Mouse (Mus musculus) liver, adult 2 months (tissue): Measurements from ENCODE around the gene Ppan. TPM values are rescaled to one million over a fixed set of nuclear protein-coding genes. Genes with fewer than 3 reads are reported as not detected.

Experiments used
- DNase-seq: peaks from one replicate; pipeline ENCODE4 v3.0.0-alpha.2; 2011; ENCODE audit warnings: low read depth, low spot score; ENCODE audit errors: extremely low read depth
- H3K27ac ChIP-seq: fragments of 200-500 bp; replicated peaks from 2 replicates; pipeline ENCODE4 v1.5.1; 2012; ENCODE audit warnings: low read depth, mild to moderate bottlenecking, control low read depth, inconsistent platforms, low read length; ENCODE audit not compliant: insufficient read depth
- H3K27me3 ChIP-seq: fragments of 200-500 bp; 2 replicates; pipeline ENCODE4 v1.6.1; 2012; ENCODE audit warnings: mild to moderate bottlenecking, moderate library complexity, low read length, inconsistent platforms; ENCODE audit not compliant: control insufficient read depth, insufficient read depth
- H3K36me3 ChIP-seq: fragments of 200-500 bp; 2 replicates; pipeline ENCODE4 v1.6.1; 2012; ENCODE audit warnings: low read length, inconsistent platforms; ENCODE audit not compliant: control insufficient read depth, insufficient read depth
- H3K4me1 ChIP-seq: fragments of 200-500 bp; 2 replicates; pipeline ENCODE4 v1.6.1; 2011; ENCODE audit warnings: low read length; ENCODE audit not compliant: control insufficient read depth, insufficient read depth
- H3K4me3 ChIP-seq: fragments of 200-500 bp; 2 replicates; pipeline ENCODE4 v1.5.1; 2011; ENCODE audit warnings: low read depth, mild to moderate bottlenecking, control low read depth, low read length, moderate library complexity; ENCODE audit not compliant: insufficient read depth
- H3K79me2 ChIP-seq: fragments of 200-500 bp; 2 replicates; pipeline ENCODE4 v1.6.1; 2012; ENCODE audit warnings: inconsistent platforms, mild to moderate bottlenecking, low read length, moderate library complexity; ENCODE audit not compliant: control insufficient read depth, insufficient read depth
- H3K9ac ChIP-seq: fragments of 200-500 bp; 2 replicates; pipeline ENCODE4 v1.6.1; 2012; ENCODE audit warnings: low read depth, mild to moderate bottlenecking, control low read depth, inconsistent platforms, low read length
- CTCF ChIP-seq: fragments of 200-500 bp; IDR thresholded peaks from 2 replicates; pipeline ENCODE4 v1.5.1; 2011; ENCODE audit warnings: low read depth, low read length, control low read depth
- POLR2A ChIP-seq: fragments of 200-500 bp; IDR thresholded peaks from 2 replicates; pipeline ENCODE4 v1.6.1; 2011; ENCODE audit warnings: low read length, control low read depth; ENCODE audit not compliant: insufficient read depth; ENCODE audit errors: extremely low read depth
- WGBS: fragments of 180-500 bp; shearing (Covaris S2); methylation state at CpG from one replicate; pipeline ENCODE4 v1.1.7; 2018; 5-methylcytosine and 5-hydroxymethylcytosine counted together
- polyA plus RNA-seq: library from polyadenylated mRNA; depleted of rRNA; stranded (reverse); fragments of >200 nt; gene quantifications from 2 replicates; pipeline ENCODE4 v1.2.3, GENCODE M21; 2012
- total RNA-seq: library from RNA; depleted of rRNA; stranded (reverse); fragments of >200 nt; gene quantifications from 2 replicates; pipeline ENCODE4 v1.2.3, GENCODE M21; 2014

Gene Ppan
- total and polyA plus RNA-seq, 2 experiments = 6.5 to 69.6 TPM

DNA sequence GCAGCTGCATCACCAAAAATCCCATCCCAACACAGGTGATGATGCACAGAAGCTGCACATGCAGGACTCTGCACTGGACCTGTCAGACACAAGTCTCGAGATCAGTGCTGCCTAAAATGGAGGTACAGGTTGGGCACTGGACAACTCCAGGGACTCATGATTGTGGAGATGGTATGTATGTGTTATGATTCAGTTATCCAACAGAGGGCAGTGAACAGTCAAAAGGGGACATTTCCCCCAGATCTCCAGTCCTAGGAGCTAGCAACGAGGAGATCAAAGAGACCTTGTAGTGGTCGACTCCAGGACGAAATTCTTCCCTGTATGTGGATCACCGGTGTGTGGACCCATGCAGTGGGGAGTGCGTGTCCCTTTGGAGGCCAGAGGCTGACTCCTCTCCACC lies 28.0 kb upstream of the Ppan start:
- TF ChIP-seq CTCF = no peak
- no peak for TF ChIP-seq POLR2A
- DNase-seq = no peak
- Histone ChIP-seq H3K4me1 (peaks cover 14% of the 10 kb centered on the region), H3K4me3 (no peak overlapping the region), H3K27me3 (no peaks in the 10 kb centered on the region), H3K27ac (no peak overlapping the region), H3K9ac (no peak overlapping the region), H3K36me3 (no peaks in the 10 kb centered on the region), H3K79me2 (no peaks in the 10 kb centered on the region)
- 43% methylated on average over 6 of the region's 6 CpGs for whole genome bisulfite sequencing

DNA sequence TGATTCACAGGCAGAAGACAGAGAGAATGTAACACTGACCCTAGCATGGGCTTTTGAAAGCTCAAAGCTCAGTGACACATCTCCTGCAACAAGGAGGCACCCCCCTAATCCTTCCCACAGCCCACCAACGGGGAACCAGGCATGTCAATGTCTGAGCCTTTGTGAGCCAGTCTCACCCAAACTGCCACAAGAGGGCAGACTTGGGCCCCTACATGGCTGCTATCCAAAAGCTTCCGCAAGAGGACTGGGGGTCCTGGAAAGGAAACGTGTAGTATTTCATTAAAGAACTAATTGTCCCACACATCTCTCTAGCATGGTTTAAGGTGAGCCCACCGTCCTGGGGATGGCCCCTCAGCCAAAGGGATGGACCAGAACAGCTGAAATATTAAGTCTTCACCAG lies 26.2 kb upstream of the Ppan start:
- Histone ChIP-seq H3K27me3 (no peaks in the 10 kb centered on the region), H3K4me1 (peaks cover 28% of the 10 kb centered on the region), H3K9ac (peak overlapping the region; percentile 46), H3K79me2 (no peaks in the 10 kb centered on the region), H3K4me3 (no peak overlapping the region), H3K36me3 (no peaks in the 10 kb centered on the region), H3K27ac (peak overlapping the region; percentile 90)
- WGBS = 3% methylated on average over 4 of the region's 4 CpGs
- DNase-seq = no peak
- TF ChIP-seq POLR2A (no peak), CTCF (peak; percentile 75)

DNA sequence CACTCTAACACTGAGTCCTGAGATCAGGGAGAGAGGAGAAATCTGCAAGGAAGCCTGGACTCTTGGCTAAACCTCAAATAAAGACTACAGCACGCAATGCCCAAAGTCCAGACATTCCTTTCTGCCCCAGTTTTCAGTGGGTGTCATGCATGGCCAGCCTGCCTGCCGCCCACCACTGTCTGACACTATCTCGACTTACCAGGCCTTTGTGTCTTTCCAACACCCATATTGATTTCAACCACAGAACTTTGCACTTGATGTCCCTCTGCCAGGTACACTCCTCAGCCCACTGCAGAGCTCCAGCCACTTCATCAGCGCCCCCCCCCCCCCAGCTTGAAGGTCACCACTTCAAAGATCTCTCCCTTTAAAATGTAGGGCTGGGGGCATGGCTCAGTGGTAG lies 25.8 kb upstream of the Ppan start:
- 19% methylated on average over 4 of the region's 4 CpGs for WGBS
- H3K27me3 ChIP-seq = no peaks in the 10 kb centered on the region
- H3K4me3 ChIP-seq = no peak overlapping the region
- H3K27ac ChIP-seq = peak overlapping the region; percentile 90
- peak; percentile 96 for DNase-seq
- peak overlapping the region; percentile 46; the same call in 1 of the 2 replicates for H3K9ac ChIP-seq
- no peaks in the 10 kb centered on the region for H3K79me2 ChIP-seq
- TF ChIP-seq CTCF (no peak), POLR2A (no peak)
- peaks cover 28% of the 10 kb centered on the region for H3K4me1 ChIP-seq
- H3K36me3 ChIP-seq = no peaks in the 10 kb centered on the region

DNA sequence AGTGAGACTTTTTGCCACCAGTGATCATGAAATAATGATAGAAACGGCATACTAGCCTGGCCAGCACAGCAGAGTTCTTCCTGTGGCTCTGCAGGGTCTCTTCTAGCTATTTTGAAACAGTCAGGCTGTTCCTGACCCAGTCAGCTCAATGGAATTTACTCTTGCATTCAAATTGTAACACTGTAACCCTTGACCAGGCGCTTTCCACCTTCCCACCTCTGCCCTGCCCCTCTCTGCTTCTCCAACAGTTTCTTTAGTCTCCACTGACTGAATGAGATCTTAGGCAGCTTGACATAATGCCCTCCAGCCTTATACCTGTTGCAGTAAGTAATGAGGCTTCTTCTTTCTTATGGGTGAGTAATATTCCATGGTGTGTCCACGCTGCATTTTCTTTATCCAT lies 21.1 kb upstream of the Ppan start:
- peaks cover 6% of the 10 kb centered on the region for H3K36me3 ChIP-seq
- TF ChIP-seq POLR2A (no peak), CTCF (no peak)
- H3K9ac ChIP-seq = no peak overlapping the region
- H3K27ac ChIP-seq = peak overlapping the region; percentile 98
- peaks cover 40% of the 10 kb centered on the region for H3K4me1 ChIP-seq
- no peak overlapping the region for H3K4me3 ChIP-seq
- 35% methylated on average over 3 of the region's 3 CpGs for WGBS
- H3K27me3 ChIP-seq = no peaks in the 10 kb centered on the region
- DNase-seq = peak; percentile 88
- H3K79me2 ChIP-seq = peaks cover 6% of the 10 kb centered on the region; the same call in 1 of the 2 replicates

GRCm38 (mm10) chr9:20868448-20869001 lies 19.4 kb upstream of the Ppan start, which contains the start of gene A230050P20Rik:
Gene A230050P20Rik (plus strand): TSS chr9:20868642.
- peak; percentile 57 for DNase-seq
- peaks cover 6% of the 10 kb centered on the region; the same call in 1 of the 2 replicates for H3K79me2 ChIP-seq
- WGBS = 1% methylated on average over 53 of the region's 53 CpGs
- peaks cover 14% of the 10 kb centered on the region for H3K36me3 ChIP-seq
- peak within 1 kb of the TSS; percentile 98 for H3K27ac ChIP-seq
- TF ChIP-seq POLR2A = 0 out of 2 replicates have a peak, but pooled peaks have one; percentile 31
- TF ChIP-seq CTCF = no peak
- peaks cover 33% of the 10 kb centered on the region for H3K4me1 ChIP-seq
- H3K9ac ChIP-seq = peak within 1 kb of the TSS; percentile 93
- peak within 1 kb of the TSS; percentile 82 for H3K4me3 ChIP-seq
- H3K27me3 ChIP-seq = no peaks in the 10 kb centered on the region

- H3K4me3 ChIP-seq = peak overlapping the region; percentile 82
- H3K79me2 ChIP-seq = peaks cover 6% of the 10 kb centered on the region; the same call in 1 of the 2 replicates
- H3K27me3 ChIP-seq = no peaks in the 10 kb centered on the region
- WGBS = 10% methylated on average over 19 of the region's 19 CpGs
- TF ChIP-seq CTCF (no peak), POLR2A (no peak)
- DNase-seq = no peak
- H3K36me3 ChIP-seq = peaks cover 14% of the 10 kb centered on the region
- peak overlapping the region; percentile 93 for H3K9ac ChIP-seq
- H3K4me1 ChIP-seq = peaks cover 32% of the 10 kb centered on the region
- peak overlapping the region; percentile 86 for H3K27ac ChIP-seq
Measured at GRCm38 (mm10) chr9:20869246-20869645, 18.7 kb upstream of the Ppan start.
